Mouse (Mus musculus) forebrain, embryonic 16.5 days (tissue): ENCODE data around the gene B4gat1. TPM values are rescaled to one million over a fixed set of nuclear protein-coding genes. Genes with fewer than 3 reads are reported as not detected.
A peak's percentile ranks its signal among the peaks of the same experiment; 100 is the strongest.

ENCODE experiments used
- ATAC-seq: fragments of 200-750 bp; cut with Nextera tagmentation; 2 replicates; pipeline ENCODE4 v1.8.0; 2017; ENCODE audit warnings: mild to moderate bottlenecking, moderate library complexity
- H3K27ac ChIP-seq: fragments of 300-500 bp; sonication (generic); 2 replicates; pipeline ENCODE4 v1.5.1; 2014; ENCODE audit warnings: low read length, control low read depth
- H3K27me3 ChIP-seq: fragments of 300-500 bp; sonication (generic); replicated peaks from 2 replicates; pipeline ENCODE4 v1.6.1; 2014; ENCODE audit warnings: low read length; ENCODE audit not compliant: control insufficient read depth, insufficient read depth
- H3K36me3 ChIP-seq: fragments of 300-500 bp; sonication (generic); 2 replicates; pipeline ENCODE4 v1.6.1; 2014; ENCODE audit not compliant: control insufficient read depth, insufficient read depth
- H3K4me1 ChIP-seq: fragments of 300-500 bp; sonication (generic); replicated peaks from 2 replicates; pipeline ENCODE4 v1.6.1; 2014; ENCODE audit warnings: low read length; ENCODE audit not compliant: control insufficient read depth, insufficient read depth
- H3K4me2 ChIP-seq: fragments of 300-500 bp; sonication (generic); 2 replicates; pipeline ENCODE4 v1.6.1; 2014; ENCODE audit warnings: mild to moderate bottlenecking, low read length, control low read depth
- H3K4me3 ChIP-seq: fragments of 300-500 bp; sonication (generic); replicated peaks from 2 replicates; pipeline ENCODE4 v1.5.1; 2014; ENCODE audit warnings: mild to moderate bottlenecking, low read length, control low read depth
- H3K9ac ChIP-seq: fragments of 300-500 bp; sonication (generic); replicated peaks from 2 replicates; pipeline ENCODE4 v1.6.1; 2014; ENCODE audit warnings: low read depth, low read length, control low read depth
- H3K9me3 ChIP-seq: fragments of 300-500 bp; sonication (generic); 2 replicates; pipeline ENCODE4 v1.6.1; 2016; ENCODE audit warnings: low read length; ENCODE audit not compliant: control insufficient read depth
- WGBS: fragments of 180-500 bp; shearing (Covaris S2); extraction: QIAGEN DNeasy Blood & Tissue Kit; methylation state at CpG from one replicate; pipeline ENCODE4 v1.1.7; 2014; 5-methylcytosine and 5-hydroxymethylcytosine counted together
- polyA plus RNA-seq: library from polyadenylated mRNA; unstranded; fragments of >200 nt; fragmentation: Nextera tagmentation; extraction: Ambion mirVana; gene quantifications from 2 replicates; pipeline ENCODE4 v1.2.1, GENCODE M21; 2015

B4gat1 gene
- polyA plus RNA-seq, 1 experiment from 2014 or later, result 62.5 TPM

- H3K27me3 ChIP-seq, result peaks cover 23% of the 10 kb centered on the region
- ATAC-seq, result no peak
- H3K4me2 ChIP-seq, result no peak overlapping the region
Observed at GRCm38 (mm10) chr19:5052853-5053252, 14.2 kb downstream of the B4gat1 start.

GRCm38 (mm10) chr19:5053909-5054308 lies 15.3 kb downstream of the B4gat1 start:
- H3K36me3 ChIP-seq, result no peaks in the 10 kb centered on the region
- H3K9ac ChIP-seq, result no peak overlapping the region
- no peak for ATAC-seq
- H3K4me2 ChIP-seq, result no peak overlapping the region
- 16% methylated on average over 9 of the region's 9 CpGs for WGBS
- H3K27me3 ChIP-seq, result peaks cover 23% of the 10 kb centered on the region
- H3K27ac ChIP-seq, result no peak overlapping the region
- no peaks in the 10 kb centered on the region for H3K9me3 ChIP-seq
- no peak overlapping the region for H3K4me3 ChIP-seq
- H3K4me1 ChIP-seq, result peaks cover 4% of the 10 kb centered on the region

More at GRCm38 (mm10) chr19:5052853-5053252, 14.2 kb downstream of the B4gat1 start:
- Histone ChIP-seq H3K36me3 (no peaks in the 10 kb centered on the region), H3K9ac (no peak overlapping the region), H3K4me1 (peaks cover 4% of the 10 kb centered on the region), H3K27ac (no peak overlapping the region), H3K9me3 (no peaks in the 10 kb centered on the region), H3K4me3 (no peak overlapping the region)
- 62% methylated on average over 17 of the region's 17 CpGs for WGBS

- Histone ChIP-seq H3K27me3 (peaks cover 14% of the 10 kb centered on the region), H3K36me3 (no peaks in the 10 kb centered on the region), H3K4me1 (peaks cover 9% of the 10 kb centered on the region), H3K9ac (no peak overlapping the region), H3K27ac (no peak overlapping the region), H3K4me3 (no peak overlapping the region), H3K4me2 (no peak overlapping the region), H3K9me3 (no peaks in the 10 kb centered on the region)
- ATAC-seq, result peak; percentile 29
- WGBS, result 11% methylated on average over 6 of the region's 6 CpGs
Observed at GRCm38 (mm10) chr19:5056251-5056650, 17.6 kb downstream of the B4gat1 start.

GRCm38 (mm10) chr19:5057876-5058775 lies 19.5 kb downstream of the B4gat1 start:
- no peaks in the 10 kb centered on the region for H3K9me3 ChIP-seq
- no peaks in the 10 kb centered on the region for H3K27me3 ChIP-seq
- peaks cover 10% of the 10 kb centered on the region for H3K4me1 ChIP-seq
- no peaks in the 10 kb centered on the region for H3K36me3 ChIP-seq
- WGBS, result 27% methylated on average over 16 of the region's 16 CpGs
- H3K27ac ChIP-seq, result no peak overlapping the region
- no peak overlapping the region for H3K4me3 ChIP-seq
- no peak overlapping the region for H3K4me2 ChIP-seq
- no peak overlapping the region for H3K9ac ChIP-seq
- ATAC-seq, result no peak

- Histone ChIP-seq H3K4me1 (peaks cover 10% of the 10 kb centered on the region), H3K9me3 (no peaks in the 10 kb centered on the region), H3K27ac (no peak overlapping the region), H3K4me3 (no peak overlapping the region), H3K4me2 (no peak overlapping the region), H3K9ac (peak overlapping the region; percentile 35; the same call in 1 of the 2 replicates), H3K27me3 (no peaks in the 10 kb centered on the region), H3K36me3 (no peaks in the 10 kb centered on the region)
- ATAC-seq, result no peak
- WGBS, result 17% methylated on average over 10 of the region's 10 CpGs
Observed at GRCm38 (mm10) chr19:5058801-5059771, 20.5 kb downstream of the B4gat1 start.

- WGBS, result 37% methylated on average over 5 of the region's 5 CpGs
- H3K27me3 ChIP-seq, result no peaks in the 10 kb centered on the region
- no peak overlapping the region for H3K4me2 ChIP-seq
- peak; percentile 39; the same call in 1 of the 2 replicates for ATAC-seq
- no peaks in the 10 kb centered on the region for H3K9me3 ChIP-seq
- peak overlapping the region; percentile 44 for H3K27ac ChIP-seq
- H3K9ac ChIP-seq, result no peak overlapping the region
- H3K4me3 ChIP-seq, result no peak overlapping the region
- H3K36me3 ChIP-seq, result no peaks in the 10 kb centered on the region
- H3K4me1 ChIP-seq, result peaks cover 10% of the 10 kb centered on the region
Observed at GRCm38 (mm10) chr19:5060365-5061330, 22.0 kb downstream of the B4gat1 start.

GRCm38 (mm10) chr19:5062041-5062440 lies 23.4 kb downstream of the B4gat1 start:
- no peaks in the 10 kb centered on the region for H3K27me3 ChIP-seq
- 87% methylated on average over 5 of the region's 5 CpGs for WGBS
- H3K4me3 ChIP-seq, result no peak overlapping the region
- H3K9ac ChIP-seq, result no peak overlapping the region
- no peaks in the 10 kb centered on the region for H3K36me3 ChIP-seq
- ATAC-seq, result no peak
- no peak overlapping the region for H3K4me2 ChIP-seq
- H3K4me1 ChIP-seq, result peaks cover 10% of the 10 kb centered on the region
- H3K9me3 ChIP-seq, result no peaks in the 10 kb centered on the region
- H3K27ac ChIP-seq, result no peak overlapping the region

GRCm38 (mm10) chr19:5062446-5062845 lies 23.8 kb downstream of the B4gat1 start:
- H3K4me1 ChIP-seq, result peaks cover 12% of the 10 kb centered on the region
- no peak overlapping the region for H3K4me3 ChIP-seq
- H3K9me3 ChIP-seq, result no peaks in the 10 kb centered on the region
- H3K27ac ChIP-seq, result no peak overlapping the region
- no peaks in the 10 kb centered on the region for H3K36me3 ChIP-seq
- ATAC-seq, result no peak
- no peaks in the 10 kb centered on the region for H3K27me3 ChIP-seq
- no peak overlapping the region for H3K9ac ChIP-seq
- no peak overlapping the region for H3K4me2 ChIP-seq
- WGBS, result 88% methylated on average over 6 of the region's 6 CpGs
